Mouse (Mus musculus) midbrain, embryonic 13.5 days (tissue): ENCODE data around the gene Nsun2. TPM values are rescaled to one million over a fixed set of nuclear protein-coding genes. Genes with fewer than 3 reads are reported as not detected.

Experiments
- ATAC-seq: fragments of 200-750 bp; cut with Nextera tagmentation; 2 replicates; pipeline ENCODE4 v1.8.0; 2017; ENCODE audit warnings: mild to moderate bottlenecking, moderate TSS enrichment, moderate library complexity
- H3K27ac ChIP-seq: fragments of 300-500 bp; sonication (generic); 2 replicates; pipeline ENCODE4 v1.5.1; 2015; ENCODE audit warnings: inconsistent platforms, mild to moderate bottlenecking, moderate library complexity
- H3K27me3 ChIP-seq: fragments of 300-500 bp; sonication (generic); 2 replicates; pipeline ENCODE4 v1.6.1; 2015; ENCODE audit warnings: mild to moderate bottlenecking, inconsistent platforms
- H3K36me3 ChIP-seq: fragments of 300-500 bp; sonication (generic); 2 replicates; pipeline ENCODE4 v1.6.1; 2015; ENCODE audit warnings: mild to moderate bottlenecking, inconsistent platforms
- H3K4me1 ChIP-seq: fragments of 300-500 bp; sonication (generic); replicated peaks from 2 replicates; pipeline ENCODE4 v1.6.1; 2015; ENCODE audit warnings: inconsistent platforms
- H3K4me2 ChIP-seq: fragments of 300-500 bp; sonication (generic); replicated peaks from 2 replicates; pipeline ENCODE4 v1.6.1; 2015; ENCODE audit warnings: moderate library complexity, mild to moderate bottlenecking, inconsistent platforms
- H3K4me3 ChIP-seq: fragments of 300-500 bp; sonication (generic); replicated peaks from 2 replicates; pipeline ENCODE4 v1.5.1; 2015; ENCODE audit warnings: mild to moderate bottlenecking, inconsistent platforms
- H3K9ac ChIP-seq: fragments of 300-500 bp; sonication (generic); replicated peaks from 2 replicates; pipeline ENCODE4 v1.6.1; 2015; ENCODE audit warnings: mild to moderate bottlenecking, inconsistent platforms
- H3K9me3 ChIP-seq: fragments of 300-500 bp; sonication (generic); 2 replicates; pipeline ENCODE4 v1.6.1; 2016; ENCODE audit warnings: mild to moderate bottlenecking, inconsistent platforms
- WGBS: fragments of 180-500 bp; shearing (Covaris S2); methylation state at CpG from one replicate; pipeline ENCODE4 v1.1.7; 2015; 5-methylcytosine and 5-hydroxymethylcytosine counted together
- polyA plus RNA-seq: library from polyadenylated mRNA; unstranded; fragments of >200 nt; fragmentation: Nextera tagmentation; extraction: Ambion mirVana; gene quantifications from 2 replicates; pipeline ENCODE4 v1.2.1, GENCODE M21; 2015

The Nsun2 gene
- polyA plus RNA-seq, 1 experiment from 2014 or later: 74.1 TPM

GRCm38 (mm10) chr13:69643937-69644336 is 110.4 kb downstream of the Nsun2 start:
- no peak for ATAC-seq

DNA sequence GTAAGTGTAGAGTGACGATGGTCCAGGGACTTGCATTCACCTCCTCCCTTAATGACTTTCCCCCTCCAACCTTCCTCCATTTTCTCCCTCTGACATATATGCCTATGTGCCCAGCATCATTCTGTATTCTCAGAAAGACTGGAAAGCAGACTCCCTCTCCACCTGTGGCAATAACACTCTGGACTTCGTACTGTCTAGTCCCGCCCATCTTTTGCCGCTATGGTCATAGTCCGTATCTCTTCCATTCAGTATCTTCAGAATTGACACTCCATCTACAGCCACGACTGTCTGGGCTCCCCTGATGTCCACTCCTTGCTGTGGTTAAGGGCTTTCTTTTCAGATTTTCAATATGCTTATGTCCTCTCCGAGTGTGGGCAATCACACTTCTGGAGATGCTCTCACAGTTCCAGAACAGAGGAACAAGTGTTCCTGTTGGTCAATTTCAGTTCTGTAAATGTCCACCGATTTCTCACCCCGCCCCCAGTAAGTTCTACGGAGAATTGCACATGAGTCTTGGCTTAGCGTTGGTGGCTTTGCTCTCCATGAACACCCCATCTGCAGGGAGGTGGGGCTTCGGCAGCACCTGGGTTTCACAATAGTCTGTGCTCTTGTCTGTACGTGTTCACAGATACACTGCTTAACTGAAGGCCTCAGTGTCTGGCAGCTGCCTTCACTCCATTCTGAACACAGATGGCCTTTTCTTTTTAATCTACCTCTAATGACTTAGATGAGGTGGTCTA is 111.1 kb downstream of the Nsun2 start:
- no peaks in the 10 kb centered on the region for H3K9me3 ChIP-seq
- no peak overlapping the region for H3K9ac ChIP-seq
- no peak overlapping the region for H3K4me2 ChIP-seq
- H3K27ac ChIP-seq: no peak overlapping the region
- 87% methylated on average over 13 of the region's 13 CpGs for whole genome bisulfite sequencing
- no peaks in the 10 kb centered on the region for H3K27me3 ChIP-seq
- H3K4me3 ChIP-seq: no peak overlapping the region
- no peaks in the 10 kb centered on the region for H3K4me1 ChIP-seq
- ATAC-seq: no peak
- peaks cover 15% of the 10 kb centered on the region for H3K36me3 ChIP-seq

More at GRCm38 (mm10) chr13:69643937-69644336, 110.4 kb downstream of the Nsun2 start:
- H3K4me3 ChIP-seq: no peak overlapping the region
- no peak overlapping the region for H3K9ac ChIP-seq
- H3K4me1 ChIP-seq: no peaks in the 10 kb centered on the region
- no peaks in the 10 kb centered on the region for H3K27me3 ChIP-seq
- no peaks in the 10 kb centered on the region for H3K9me3 ChIP-seq
- no peak overlapping the region for H3K4me2 ChIP-seq
- H3K27ac ChIP-seq: no peak overlapping the region
- H3K36me3 ChIP-seq: peaks cover 22% of the 10 kb centered on the region
- WGBS: 100% methylated on average over 2 of the region's 2 CpGs

DNA sequence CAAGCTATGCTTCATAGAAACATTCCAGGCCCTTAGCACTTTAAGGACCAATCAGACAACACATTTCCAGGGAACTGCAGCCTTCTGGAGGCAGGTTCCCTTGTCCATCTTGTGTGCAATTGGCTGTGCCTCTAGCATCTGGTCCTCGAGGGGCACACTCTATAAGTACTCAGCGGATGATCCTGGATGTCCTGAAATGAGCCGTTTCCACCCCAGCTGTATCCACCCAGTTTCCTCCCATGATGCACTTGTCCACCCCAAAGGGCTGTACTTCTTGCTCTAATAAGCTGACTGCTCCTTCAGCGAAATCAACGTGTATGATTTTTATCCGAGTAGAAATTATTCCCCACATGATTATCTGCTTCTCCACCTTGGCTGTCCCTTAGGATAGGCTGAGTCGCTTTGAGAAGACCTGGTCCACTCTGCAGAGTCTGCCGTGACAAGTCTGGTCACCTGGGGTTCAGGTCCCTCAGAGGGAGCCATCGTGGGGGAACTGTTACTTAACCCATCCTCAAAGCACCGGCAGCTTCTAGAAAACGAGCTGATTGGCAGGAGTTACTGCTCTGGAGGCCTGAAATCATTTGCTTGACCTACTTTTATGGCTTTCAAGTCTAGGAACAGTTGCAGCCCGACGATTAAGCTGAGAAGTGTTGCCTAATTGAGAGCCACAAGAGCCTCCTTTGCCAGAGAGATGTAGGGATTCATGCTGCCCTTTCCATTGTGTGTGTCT is 112.3 kb downstream of the Nsun2 start:
- no peaks in the 10 kb centered on the region for H3K9me3 ChIP-seq
- no peak overlapping the region for H3K9ac ChIP-seq
- no peak overlapping the region for H3K4me3 ChIP-seq
- no peak overlapping the region for H3K27ac ChIP-seq
- no peak for ATAC-seq
- H3K4me1 ChIP-seq: no peaks in the 10 kb centered on the region
- H3K27me3 ChIP-seq: no peaks in the 10 kb centered on the region
- no peak overlapping the region for H3K4me2 ChIP-seq
- 72% methylated on average over 13 of the region's 13 CpGs for WGBS
- H3K36me3 ChIP-seq: peaks cover 3% of the 10 kb centered on the region; the same call in 1 of the 2 replicates

DNA sequence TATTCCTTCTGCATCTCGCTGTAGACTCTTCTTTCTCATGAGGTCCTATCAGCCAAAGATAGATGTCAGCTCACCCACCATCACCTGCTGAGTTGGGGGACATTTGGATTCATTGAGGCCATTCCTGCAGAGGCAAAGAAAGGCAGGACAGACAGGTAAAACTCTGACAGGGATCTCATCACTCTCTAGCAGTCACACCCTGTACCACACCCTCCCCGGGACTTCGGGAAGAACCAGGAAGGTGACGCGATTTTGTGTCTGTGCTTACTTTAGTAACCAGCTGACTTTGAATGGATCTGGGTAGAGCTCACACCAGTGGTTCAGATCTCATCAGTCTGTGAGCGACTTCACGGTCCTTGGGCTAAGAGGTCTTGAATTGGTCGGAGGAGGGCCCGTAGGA is 112.9 kb downstream of the Nsun2 start:
- Histone ChIP-seq H3K27ac (no peak overlapping the region), H3K4me2 (no peak overlapping the region), H3K9ac (no peak overlapping the region), H3K27me3 (no peaks in the 10 kb centered on the region), H3K4me1 (no peaks in the 10 kb centered on the region), H3K9me3 (no peaks in the 10 kb centered on the region), H3K36me3 (no peaks in the 10 kb centered on the region), H3K4me3 (no peak overlapping the region)
- no peak for ATAC-seq
- 83% methylated on average over 9 of the region's 9 CpGs for WGBS

DNA sequence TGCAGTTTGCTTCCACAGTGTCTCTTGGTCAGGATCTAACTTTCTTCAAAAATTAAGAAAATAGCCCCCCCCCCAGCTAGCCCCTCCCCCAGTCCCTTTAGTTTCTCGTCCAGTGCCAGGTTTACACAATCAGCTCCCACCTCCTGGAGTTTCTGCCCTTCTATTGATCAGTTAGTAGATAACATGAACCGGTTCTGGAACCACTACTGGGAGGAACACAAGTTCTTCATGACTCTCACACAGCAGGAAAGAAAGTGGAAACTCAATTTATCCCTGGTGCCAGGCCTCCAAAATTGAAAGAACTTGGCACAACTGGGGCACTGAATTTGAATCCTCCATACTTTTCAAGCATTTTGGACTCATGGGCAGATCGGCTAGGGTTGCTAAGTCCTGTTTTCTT is 121.0 kb downstream of the Nsun2 start:
- no peak overlapping the region for H3K4me3 ChIP-seq
- no peaks in the 10 kb centered on the region for H3K36me3 ChIP-seq
- no peak overlapping the region for H3K27ac ChIP-seq
- WGBS: 76% methylated on average over 3 of the region's 3 CpGs
- H3K4me1 ChIP-seq: no peaks in the 10 kb centered on the region
- ATAC-seq: no peak
- no peaks in the 10 kb centered on the region for H3K9me3 ChIP-seq
- H3K27me3 ChIP-seq: no peaks in the 10 kb centered on the region
- no peak overlapping the region for H3K9ac ChIP-seq
- no peak overlapping the region for H3K4me2 ChIP-seq

DNA sequence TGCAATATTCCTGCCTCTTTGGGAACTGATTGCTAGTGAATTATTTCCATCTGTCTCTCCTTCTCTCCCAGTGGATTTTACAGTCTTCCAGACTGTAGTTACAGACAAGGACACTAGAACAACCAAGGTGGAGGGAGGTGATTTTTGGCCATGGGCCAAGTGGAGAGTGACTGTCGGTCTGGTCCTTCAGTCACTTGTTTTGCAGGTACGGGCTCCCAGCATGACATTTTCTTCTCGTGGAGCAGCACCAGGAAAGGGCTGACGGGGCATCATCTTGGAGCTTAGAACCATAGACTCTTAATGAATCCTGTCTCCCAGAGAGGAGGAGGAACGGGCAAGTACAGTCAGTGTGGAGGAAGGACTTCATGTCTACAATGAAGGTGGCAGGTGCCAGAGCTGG is 138.6 kb downstream of the Nsun2 start:
- no peaks in the 10 kb centered on the region; the same call in 1 of the 2 replicates for H3K27me3 ChIP-seq
- no peak overlapping the region for H3K4me2 ChIP-seq
- H3K4me1 ChIP-seq: no peaks in the 10 kb centered on the region
- no peaks in the 10 kb centered on the region; the same call in 1 of the 2 replicates for H3K9me3 ChIP-seq
- H3K36me3 ChIP-seq: no peaks in the 10 kb centered on the region
- no peak overlapping the region for H3K27ac ChIP-seq
- 87% methylated on average over 5 of the region's 5 CpGs for WGBS
- ATAC-seq: no peak
- H3K4me3 ChIP-seq: no peak overlapping the region
- H3K9ac ChIP-seq: no peak overlapping the region

DNA sequence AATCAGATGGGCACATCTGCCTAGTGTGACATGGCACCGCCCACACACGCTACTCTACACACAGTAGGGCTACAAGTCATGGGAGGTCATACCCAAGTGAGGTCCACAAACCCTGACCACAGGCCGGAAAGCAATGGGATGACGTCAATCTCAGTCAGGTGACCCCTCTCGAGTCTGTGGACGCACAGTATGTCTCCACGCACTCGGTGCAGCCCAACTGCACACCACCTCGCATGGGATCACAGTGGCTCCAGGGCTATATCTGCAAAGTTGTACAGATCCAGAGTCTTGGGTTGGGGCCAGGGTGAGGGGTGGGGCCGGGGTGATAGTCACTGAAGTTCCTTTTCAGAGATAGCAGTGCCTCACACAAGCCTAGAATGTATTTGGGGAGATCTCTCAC is 139.0 kb downstream of the Nsun2 start:
- no peak for ATAC-seq
- Histone ChIP-seq H3K4me3 (no peak overlapping the region), H3K9ac (no peak overlapping the region), H3K27me3 (no peaks in the 10 kb centered on the region; the same call in 1 of the 2 replicates), H3K4me1 (no peaks in the 10 kb centered on the region), H3K9me3 (no peaks in the 10 kb centered on the region; the same call in 1 of the 2 replicates), H3K4me2 (no peak overlapping the region), H3K27ac (no peak overlapping the region), H3K36me3 (no peaks in the 10 kb centered on the region)
- 92% methylated on average over 10 of the region's 10 CpGs for WGBS

GRCm38 (mm10) chr13:69673197-69673920 is 139.8 kb downstream of the Nsun2 start:
- Histone ChIP-seq H3K27ac (no peak overlapping the region), H3K4me3 (no peak overlapping the region), H3K4me1 (no peaks in the 10 kb centered on the region), H3K9ac (no peak overlapping the region), H3K4me2 (no peak overlapping the region), H3K9me3 (no peaks in the 10 kb centered on the region; the same call in 1 of the 2 replicates), H3K36me3 (no peaks in the 10 kb centered on the region), H3K27me3 (no peaks in the 10 kb centered on the region; the same call in 1 of the 2 replicates)
- 80% methylated on average over 5 of the region's 5 CpGs for WGBS
- no peak for ATAC-seq

DNA sequence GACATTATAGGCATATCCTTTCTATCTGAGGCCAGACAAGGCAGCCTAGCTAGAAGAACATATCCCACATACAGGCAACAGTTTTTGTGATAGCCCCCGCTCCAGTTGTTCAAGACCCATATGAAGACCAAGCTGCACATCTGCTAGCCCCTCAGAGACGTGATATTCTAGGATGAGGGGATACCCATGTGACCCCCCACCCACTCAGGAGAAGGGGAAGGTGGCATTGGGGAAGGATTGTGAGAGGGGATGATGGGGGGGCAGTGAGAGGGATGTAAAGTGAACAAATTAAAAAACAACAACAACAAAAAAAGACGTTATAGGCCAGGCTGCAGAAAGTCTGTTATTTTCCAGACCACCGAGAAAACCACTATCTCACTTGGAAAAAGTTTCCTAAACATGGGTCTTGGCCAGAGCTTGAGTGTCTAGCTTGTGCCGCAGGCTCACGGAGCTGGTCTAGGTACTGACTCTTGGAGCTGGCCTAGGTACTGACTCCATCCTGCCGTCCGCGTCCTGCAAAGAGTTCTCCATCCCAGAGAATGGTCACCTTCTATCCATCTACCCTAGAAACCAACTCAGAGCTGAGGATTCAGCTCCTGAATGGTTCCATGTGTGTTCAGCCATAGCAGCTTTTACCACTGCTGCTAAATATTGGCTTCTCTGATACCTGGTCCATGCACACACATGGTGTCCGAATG is 140.5 kb downstream of the Nsun2 start:
- H3K36me3 ChIP-seq: no peaks in the 10 kb centered on the region
- no peak for ATAC-seq
- 72% methylated on average over 10 of the region's 10 CpGs for WGBS
- H3K4me2 ChIP-seq: no peak overlapping the region
- no peaks in the 10 kb centered on the region; the same call in 1 of the 2 replicates for H3K27me3 ChIP-seq
- H3K4me1 ChIP-seq: no peaks in the 10 kb centered on the region
- H3K4me3 ChIP-seq: no peak overlapping the region
- H3K9me3 ChIP-seq: no peaks in the 10 kb centered on the region; the same call in 1 of the 2 replicates
- no peak overlapping the region for H3K9ac ChIP-seq
- H3K27ac ChIP-seq: no peak overlapping the region
